Mouse (Mus musculus) kidney, postnatal 0 days (tissue): ENCODE measurements around the gene Elovl3. TPM values are rescaled to one million over a fixed set of nuclear protein-coding genes. Genes with fewer than 3 reads are reported as not detected.
A peak's percentile ranks its signal among the peaks of the same experiment; 100 is the strongest.

Source experiments
- ATAC-seq: fragments of 200-750 bp; cut with Nextera tagmentation; replicated peaks from 2 replicates; pipeline ENCODE4 v1.8.0; 2017; ENCODE audit warnings: low read depth, moderate number of reproducible peaks, moderate TSS enrichment, moderate library complexity; ENCODE audit not compliant: low FRiP score
- DNase-seq: peaks from one replicate; pipeline ENCODE4 v3.0.0-alpha.2; 2016; ENCODE audit warnings: low spot score
- H3K27ac ChIP-seq: fragments of 300-500 bp; sonication (generic); 2 replicates; pipeline ENCODE4 v1.5.1; 2014; ENCODE audit warnings: mild to moderate bottlenecking
- H3K27me3 ChIP-seq: fragments of 300-500 bp; sonication (generic); 2 replicates; pipeline ENCODE4 v1.6.1; 2014; ENCODE audit warnings: low read length, mixed read lengths; ENCODE audit not compliant: insufficient read depth
- H3K36me3 ChIP-seq: fragments of 300-500 bp; sonication (generic); 2 replicates; pipeline ENCODE4 v1.6.1; 2014; ENCODE audit warnings: low read length, mixed read lengths; ENCODE audit not compliant: insufficient read depth
- H3K4me1 ChIP-seq: fragments of 300-500 bp; sonication (generic); replicated peaks from 2 replicates; pipeline ENCODE4 v1.6.1; 2014; ENCODE audit warnings: antibody characterized with exemption, low read length, mixed read lengths; ENCODE audit not compliant: insufficient read depth
- H3K4me2 ChIP-seq: fragments of 300-500 bp; sonication (generic); 2 replicates; pipeline ENCODE4 v1.6.1; 2014; ENCODE audit warnings: mild to moderate bottlenecking, low read length, moderate library complexity, mixed read lengths
- H3K4me3 ChIP-seq: fragments of 300-500 bp; sonication (generic); replicated peaks from 2 replicates; pipeline ENCODE4 v1.5.1; 2014; ENCODE audit warnings: low read depth, low read length
- H3K9ac ChIP-seq: fragments of 300-500 bp; sonication (generic); 2 replicates; pipeline ENCODE4 v1.6.1; 2014; ENCODE audit warnings: low read depth, low read length
- H3K9me3 ChIP-seq: fragments of 300-500 bp; sonication (generic); replicated peaks from 2 replicates; pipeline ENCODE4 v1.6.1; 2016; ENCODE audit warnings: low read length, inconsistent platforms, mixed read lengths
- CTCF ChIP-seq: IDR thresholded peaks from 2 replicates; pipeline ENCODE4 v1.5.1; 2016; ENCODE audit warnings: antibody characterized with exemption, low read depth, mild to moderate bottlenecking, moderate library complexity
- WGBS: fragments of 180-500 bp; shearing (Covaris S2); extraction: QIAGEN DNeasy Blood & Tissue Kit; methylation state at CpG from one replicate; pipeline ENCODE4 v1.1.7; 2014; 5-methylcytosine and 5-hydroxymethylcytosine counted together
- polyA plus RNA-seq: library from polyadenylated mRNA; unstranded; fragments of >200 nt; fragmentation: Nextera tagmentation; extraction: Ambion mirVana; gene quantifications from 2 replicates; pipeline ENCODE4 v1.2.1, GENCODE M21; 2015

Gene Elovl3
- 0.07 TPM in 1 of 2 replicates, not detected in the other for polyA plus RNA-seq

DNA sequence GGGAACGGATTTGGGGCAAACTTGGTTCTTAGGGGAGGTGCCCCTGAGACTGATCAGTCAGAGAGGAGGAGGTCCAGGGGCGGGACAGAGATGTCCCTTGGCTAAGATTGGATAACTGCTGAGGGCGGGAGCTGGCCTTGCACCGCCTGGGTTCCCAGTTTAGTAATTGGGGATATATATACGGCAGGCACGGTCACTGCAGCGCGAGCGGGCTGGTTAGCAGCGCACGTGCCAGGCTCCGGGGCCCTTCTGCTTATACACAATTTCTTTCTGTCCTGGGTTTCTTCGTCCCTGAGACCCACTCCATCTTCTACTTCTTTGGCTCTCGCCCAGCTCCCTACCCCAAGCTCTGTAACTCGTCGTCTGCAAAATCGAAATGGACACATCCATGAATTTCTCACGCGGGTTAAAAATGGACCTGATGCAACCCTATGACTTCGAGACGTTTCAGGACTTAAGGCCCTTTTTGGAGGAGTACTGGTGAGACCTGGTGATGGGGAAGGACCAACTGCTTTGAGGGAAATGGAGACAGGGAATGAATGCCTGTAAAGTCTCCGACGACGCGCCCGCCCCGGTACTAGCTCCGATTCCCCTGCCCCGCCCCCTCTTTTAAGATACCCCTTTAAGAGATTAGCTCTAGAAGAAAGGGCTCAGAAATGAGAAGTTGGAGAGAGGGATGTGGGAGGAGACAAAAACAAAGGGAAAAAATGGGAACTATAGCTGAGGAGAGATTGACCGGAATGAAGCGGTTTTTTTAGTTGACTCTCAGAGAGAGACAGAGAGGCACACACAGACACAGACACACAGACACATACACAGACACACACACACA is at the start of gene Elovl3:
Gene Elovl3 (plus strand): TSS at position 204 of the 832 bp plus-strand sequence.
- Histone ChIP-seq H3K4me3 (peak within 1 kb of the TSS; percentile 24), H3K27me3 (peaks cover 34% of the 10 kb centered on the region), H3K4me1 (peaks cover 17% of the 10 kb centered on the region; the same call in 1 of the 2 replicates), H3K4me2 (peak within 1 kb of the TSS; percentile 46), H3K9me3 (no peaks in the 10 kb centered on the region), H3K36me3 (no peaks in the 10 kb centered on the region), H3K27ac (no peak within 1 kb of the TSS), H3K9ac (no peak within 1 kb of the TSS)
- DNase-seq (peak; percentile 72), ATAC-seq (no peak)
- 3% methylated on average over 31 of the region's 31 CpGs for WGBS
- TF ChIP-seq CTCF: no peak

GRCm38 (mm10) chr19:46085185-46085584 is 46.5 kb upstream of the Elovl3 start:
- Histone ChIP-seq H3K9ac (no peak overlapping the region), H3K36me3 (peaks cover 48% of the 10 kb centered on the region), H3K4me2 (no peak overlapping the region), H3K27me3 (no peaks in the 10 kb centered on the region), H3K27ac (no peak overlapping the region), H3K4me1 (no peaks in the 10 kb centered on the region), H3K9me3 (no peaks in the 10 kb centered on the region), H3K4me3 (no peak overlapping the region)
- no peak for TF ChIP-seq CTCF
- ATAC-seq (no peak), DNase-seq (no peak)
- 96% methylated on average over 8 of the region's 8 CpGs for WGBS

- peak; percentile 80 for TF ChIP-seq CTCF
- Histone ChIP-seq H3K4me2 (no peak overlapping the region), H3K4me3 (no peak overlapping the region), H3K4me1 (no peaks in the 10 kb centered on the region), H3K27me3 (no peaks in the 10 kb centered on the region), H3K9me3 (no peaks in the 10 kb centered on the region), H3K36me3 (peaks cover 37% of the 10 kb centered on the region), H3K9ac (no peak overlapping the region), H3K27ac (no peak overlapping the region)
- WGBS: 53% methylated on average over 3 of the region's 3 CpGs
- DNase-seq: peak; percentile 81
- no peak for ATAC-seq
Observed at GRCm38 (mm10) chr19:46086337-46086736, 45.4 kb upstream of the Elovl3 start.

GRCm38 (mm10) chr19:46087871-46088270 is 43.8 kb upstream of the Elovl3 start:
- no peak overlapping the region for H3K9ac ChIP-seq
- no peak overlapping the region for H3K4me3 ChIP-seq
- no peak for TF ChIP-seq CTCF
- H3K4me2 ChIP-seq: no peak overlapping the region
- H3K36me3 ChIP-seq: peaks cover 21% of the 10 kb centered on the region
- ATAC-seq (no peak), DNase-seq (no peak)
- no peaks in the 10 kb centered on the region for H3K27me3 ChIP-seq
- H3K4me1 ChIP-seq: no peaks in the 10 kb centered on the region
- H3K9me3 ChIP-seq: no peaks in the 10 kb centered on the region
- 78% methylated on average over 7 of the region's 7 CpGs for WGBS
- no peak overlapping the region for H3K27ac ChIP-seq

DNA sequence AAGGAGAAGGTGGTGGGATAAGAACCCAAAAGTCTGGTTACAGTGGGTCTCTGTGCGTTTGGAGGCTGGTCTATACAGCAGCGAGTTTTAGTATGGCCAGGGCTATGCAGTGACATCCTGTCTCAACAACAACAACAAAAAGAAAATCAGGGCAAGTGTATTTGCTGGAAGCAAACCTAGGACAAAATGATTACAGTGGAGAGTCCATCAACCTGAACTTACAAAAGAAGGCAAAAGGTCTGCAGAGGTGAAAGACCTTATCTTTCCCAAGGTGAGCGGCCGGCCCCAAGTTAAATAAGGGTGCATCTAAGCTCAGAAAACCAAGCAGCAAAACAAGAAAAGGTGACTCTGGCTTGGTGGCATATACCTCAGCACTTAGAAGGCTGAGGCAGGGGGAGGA is 40.1 kb upstream of the Elovl3 start:
- TF ChIP-seq CTCF: no peak
- Histone ChIP-seq H3K36me3 (no peaks in the 10 kb centered on the region), H3K9me3 (no peaks in the 10 kb centered on the region; the same call in 1 of the 2 replicates), H3K27me3 (no peaks in the 10 kb centered on the region), H3K27ac (no peak overlapping the region), H3K4me1 (no peaks in the 10 kb centered on the region), H3K4me2 (no peak overlapping the region), H3K4me3 (no peak overlapping the region), H3K9ac (no peak overlapping the region)
- ATAC-seq (no peak), DNase-seq (no peak)
- WGBS: 90% methylated on average over 4 of the region's 4 CpGs

- H3K4me2 ChIP-seq: no peak overlapping the region
- no peak overlapping the region for H3K4me3 ChIP-seq
- no peaks in the 10 kb centered on the region for H3K36me3 ChIP-seq
- WGBS: 100% methylated on average over 2 of the region's 2 CpGs
- H3K27ac ChIP-seq: no peak overlapping the region
- no peak for TF ChIP-seq CTCF
- no peaks in the 10 kb centered on the region; the same call in 1 of the 2 replicates for H3K9me3 ChIP-seq
- DNase-seq (no peak), ATAC-seq (no peak)
- H3K27me3 ChIP-seq: no peaks in the 10 kb centered on the region
- H3K4me1 ChIP-seq: no peaks in the 10 kb centered on the region
- H3K9ac ChIP-seq: no peak overlapping the region
Observed at GRCm38 (mm10) chr19:46094144-46094543, 37.6 kb upstream of the Elovl3 start.
